Mouse (Mus musculus) cerebellum, adult (tissue): ENCODE results near the gene Sec23a.
"Not testable (repeated sequence)": the region's sequence is repeated elsewhere in the genome, so short reads cannot be mapped to it uniquely, and the experiment has no call there.

Experiments
- ATAC-seq: cut with Nextera tagmentation; 2 replicates; pipeline ENCODE4 v1.9.2; 2017; ENCODE audit warnings: mild to moderate bottlenecking, moderate library complexity, mixed read lengths; ENCODE audit not compliant: insufficient number of reproducible peaks, low FRiP score, low TSS enrichment

The Sec23a gene

GRCm38 (mm10) chr12:59011844-59012709, at the start of gene Sec23a:
Gene Sec23a, minus strand, starts transcription at chr12:59012017.
- ATAC-seq: peak; percentile 89

DNA sequence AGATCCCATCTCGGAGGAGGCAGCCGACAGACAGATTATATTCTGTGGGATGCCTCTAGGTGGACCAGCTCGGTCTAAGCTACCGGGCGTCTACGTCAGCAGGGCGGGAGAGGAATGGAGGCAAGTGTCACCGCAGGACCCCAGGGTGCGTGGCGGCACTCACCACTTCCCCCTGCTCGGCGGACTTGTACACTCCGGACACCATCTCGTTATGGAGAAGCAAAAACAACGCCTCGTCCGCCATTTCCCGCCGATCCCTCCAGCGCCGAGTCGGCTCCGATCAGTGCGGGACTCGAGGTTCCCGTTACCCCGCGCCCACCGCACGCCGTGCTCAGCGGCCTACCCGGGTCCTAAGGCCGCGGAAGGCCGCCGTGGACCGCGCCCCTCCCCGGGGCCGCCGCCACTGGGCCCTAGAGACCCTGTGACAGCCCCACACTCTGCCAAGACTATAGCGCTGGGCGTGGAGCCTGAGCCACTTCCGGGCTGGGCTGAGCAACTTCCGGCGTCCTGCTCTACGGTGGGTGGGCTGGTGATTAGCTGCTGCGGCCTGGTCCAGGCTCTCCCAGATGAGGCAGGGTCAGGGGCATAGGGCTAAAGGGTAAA, 49.3 kb upstream of the Sec23a start, which contains the start of gene Trappc6b:
Gene Trappc6b (minus strand): TSS at position 480 of the 603 bp plus-strand sequence.
- ATAC-seq: peak; percentile 93

DNA sequence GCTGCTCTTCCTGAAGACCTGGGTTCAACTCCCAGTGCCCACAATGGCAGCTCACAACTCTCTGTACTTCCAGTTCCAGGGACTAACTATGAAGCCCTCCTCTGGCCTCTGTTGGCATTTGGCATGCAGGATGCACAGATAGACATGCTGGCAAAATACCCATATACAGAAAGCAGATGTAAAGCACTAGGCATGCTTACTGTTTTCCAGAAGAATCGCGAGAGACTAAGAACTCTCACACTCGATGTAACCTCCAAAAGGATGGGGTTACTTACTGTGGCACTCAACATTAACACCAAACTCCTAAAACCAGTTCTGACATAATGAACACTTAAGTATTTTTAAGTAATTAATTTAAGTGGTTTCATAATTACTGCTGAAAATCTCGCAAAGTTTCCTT, 48.5 kb upstream of the Sec23a start:
- no peak for ATAC-seq

DNA sequence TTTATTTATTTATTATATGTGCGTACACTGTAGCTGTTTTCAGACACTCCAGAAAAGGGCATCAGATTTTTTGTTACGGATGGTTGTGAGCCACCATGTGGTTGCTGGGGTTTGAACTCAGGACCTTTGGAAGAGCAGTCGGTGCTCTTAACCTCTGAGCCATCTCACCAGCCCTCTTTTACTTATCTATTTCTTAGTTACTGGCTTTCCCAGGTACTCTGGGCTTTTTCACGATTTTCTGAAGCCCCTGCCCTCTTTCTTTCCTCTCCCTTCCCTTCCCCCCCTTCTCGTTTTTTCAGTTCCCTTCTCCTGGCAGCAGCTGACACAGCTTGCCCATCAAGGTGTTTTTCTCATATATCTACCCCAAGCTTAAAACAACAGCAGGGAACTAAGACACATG, 46.4 kb upstream of the Sec23a start:
- not testable (repeated sequence) for ATAC-seq

DNA sequence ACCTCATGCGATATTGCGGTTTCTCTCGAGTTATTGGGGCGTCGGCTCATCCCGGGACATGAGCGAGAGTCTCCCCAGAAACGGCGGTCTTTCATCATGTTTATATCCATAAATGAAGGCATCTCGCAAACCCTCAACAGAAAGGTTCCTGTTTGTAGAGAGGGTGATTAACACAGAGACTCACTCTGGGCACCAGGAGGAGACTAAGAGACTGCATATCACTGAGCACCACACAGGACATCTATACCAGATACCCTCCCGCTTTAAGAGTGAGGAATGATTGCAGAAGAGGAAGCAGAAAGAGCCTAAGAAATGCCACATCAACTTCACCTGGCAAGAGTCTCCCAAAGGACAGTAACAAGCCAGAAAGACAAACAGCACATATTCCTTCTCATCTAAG, 44.4 kb upstream of the Sec23a start:
- no peak for ATAC-seq

- ATAC-seq: no peak
Measured at GRCm38 (mm10) chr12:59055196-59055850, 43.5 kb upstream of the Sec23a start.

- no peak for ATAC-seq
Measured at GRCm38 (mm10) chr12:59053976-59054375, 42.2 kb upstream of the Sec23a start.

GRCm38 (mm10) chr12:59053166-59053565, 41.3 kb upstream of the Sec23a start:
- ATAC-seq: no peak

DNA sequence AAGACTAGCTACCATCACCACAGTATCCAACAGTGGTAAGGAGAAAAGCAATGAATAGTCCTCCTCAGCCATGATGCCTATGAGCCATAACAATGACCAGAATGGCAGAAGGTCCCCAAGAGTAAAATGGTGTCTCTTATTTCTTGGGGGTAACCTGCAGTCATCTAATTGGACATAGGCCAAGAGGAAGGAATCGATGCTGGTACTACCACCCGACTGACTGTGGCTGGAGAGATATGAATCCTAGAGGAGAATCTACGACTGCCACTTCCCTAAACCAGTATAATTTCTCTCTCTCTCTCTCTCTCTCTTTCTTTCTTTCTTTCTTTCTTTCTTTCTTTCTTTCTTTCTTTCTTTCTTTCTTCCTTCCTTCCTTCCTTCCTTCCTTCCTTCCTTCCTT, 40.7 kb upstream of the Sec23a start:
- no peak for ATAC-seq

GRCm38 (mm10) chr12:59040851-59041250, 29.0 kb upstream of the Sec23a start:
- no peak for ATAC-seq

- ATAC-seq: peak; percentile 15; the same call in 1 of the 2 replicates
Measured at GRCm38 (mm10) chr12:59039971-59040844, 28.4 kb upstream of the Sec23a start.

GRCm38 (mm10) chr12:59039162-59039970, 27.5 kb upstream of the Sec23a start:
- ATAC-seq: no peak

DNA sequence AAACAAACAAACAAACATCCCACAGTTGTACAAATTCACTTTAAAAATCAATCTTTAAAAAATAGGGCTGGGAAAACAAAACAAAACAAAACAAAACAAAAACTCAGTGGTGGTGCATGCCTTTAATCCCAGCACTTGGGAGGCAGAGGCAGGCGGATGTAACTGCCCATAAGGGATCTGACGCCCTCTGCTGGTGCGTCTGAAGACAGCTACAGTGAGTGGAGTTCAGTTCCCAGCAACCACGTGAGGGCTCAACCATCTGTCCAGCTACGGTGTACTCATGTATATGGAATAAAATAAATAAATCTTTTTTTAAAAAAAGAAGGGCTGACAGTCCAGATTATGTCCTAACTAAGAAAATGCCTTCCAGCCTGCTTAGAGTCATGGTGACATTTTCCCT, 20.3 kb upstream of the Sec23a start:
- ATAC-seq: no peak

DNA sequence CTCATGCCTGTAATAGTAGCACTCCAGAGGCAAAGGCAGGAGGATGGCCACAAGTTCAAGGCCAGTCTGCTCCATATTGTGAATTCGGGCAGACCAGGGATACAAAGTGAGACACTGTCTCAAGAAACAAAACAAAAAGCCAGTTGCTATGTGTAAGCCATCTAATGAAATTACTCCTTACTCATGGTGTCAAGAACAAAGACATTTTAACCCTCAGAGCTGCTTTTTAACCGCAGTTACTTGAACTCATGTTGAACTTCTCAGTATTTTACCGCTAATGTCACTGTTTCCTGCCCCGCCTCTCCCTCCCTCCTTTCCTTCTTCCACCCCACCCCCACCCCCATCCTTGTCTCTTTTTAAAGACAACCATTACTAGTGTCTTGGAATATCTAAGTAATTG, 9.5 kb upstream of the Sec23a start:
- ATAC-seq: no peak

DNA sequence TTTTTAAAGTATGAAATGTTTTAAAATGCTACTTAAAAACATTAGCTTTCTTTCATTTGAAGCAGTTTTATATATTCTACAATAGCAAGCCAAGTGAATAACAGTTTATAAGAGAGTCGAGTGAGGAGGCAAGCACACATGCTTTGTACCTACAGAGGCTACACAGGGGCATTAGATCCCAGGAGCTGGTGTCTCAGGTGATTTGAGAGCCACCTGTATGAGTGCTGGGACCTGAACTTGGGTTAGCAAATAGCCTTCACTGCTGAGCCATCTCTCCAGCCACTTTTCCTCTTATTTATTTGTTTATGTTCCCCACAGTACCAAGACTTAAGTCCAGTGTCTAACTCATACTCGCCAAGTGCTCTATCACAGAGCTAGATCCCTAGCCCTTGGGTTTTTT, 8.1 kb upstream of the Sec23a start:
- ATAC-seq: no peak

GRCm38 (mm10) chr12:59017970-59018369, 6.2 kb upstream of the Sec23a start:
- no peak for ATAC-seq

- ATAC-seq: peak; percentile 82
Measured at GRCm38 (mm10) chr12:59013234-59013633, 1.4 kb upstream of the Sec23a start, which contains the start of gene Gemin2. Gene Gemin2, plus strand, starts transcription at chr12:59013393.

GRCm38 (mm10) chr12:59012710-59013091, 884 bp upstream of the Sec23a start:
- ATAC-seq: no peak

- ATAC-seq: no peak
Measured at GRCm38 (mm10) chr12:59011275-59011843, 458 bp downstream of the Sec23a start.
